Mouse (Mus musculus) lung, postnatal 0 days (tissue): Measurements from ENCODE around the gene Rprd1b. TPM values are rescaled to one million over a fixed set of nuclear protein-coding genes. Genes with fewer than 3 reads are reported as not detected.

Experiments used
- ATAC-seq: fragments of 200-750 bp; cut with Nextera tagmentation; 2 replicates; pipeline ENCODE4 v1.8.0; 2017; ENCODE audit warnings: moderate library complexity
- DNase-seq: peaks from one replicate; pipeline ENCODE4 v3.0.0-alpha.2; 2016; ENCODE audit warnings: low spot score
- H3K27ac ChIP-seq: fragments of 300-500 bp; sonication (generic); 2 replicates; pipeline ENCODE4 v1.5.1; 2014; ENCODE audit warnings: antibody characterized with exemption, mild to moderate bottlenecking, low read length, mixed read lengths
- H3K27me3 ChIP-seq: fragments of 300-500 bp; sonication (generic); replicated peaks from 2 replicates; pipeline ENCODE4 v1.6.1; 2014; ENCODE audit warnings: low read length, mixed read lengths; ENCODE audit not compliant: insufficient read depth
- H3K36me3 ChIP-seq: fragments of 300-500 bp; sonication (generic); 2 replicates; pipeline ENCODE4 v1.6.1; 2014; ENCODE audit warnings: low read length, mixed read lengths; ENCODE audit not compliant: insufficient read depth
- H3K4me1 ChIP-seq: fragments of 300-500 bp; sonication (generic); 2 replicates; pipeline ENCODE4 v1.6.1; 2014; ENCODE audit warnings: antibody characterized with exemption, low read depth, low read length, mixed read lengths; ENCODE audit not compliant: insufficient read depth
- H3K4me2 ChIP-seq: fragments of 300-500 bp; sonication (generic); replicated peaks from 2 replicates; pipeline ENCODE4 v1.6.1; 2014; ENCODE audit warnings: low read depth, mild to moderate bottlenecking, low read length, moderate library complexity, mixed read lengths
- H3K4me3 ChIP-seq: fragments of 300-500 bp; sonication (generic); 2 replicates; pipeline ENCODE4 v1.5.1; 2014; ENCODE audit warnings: low read depth, low read length
- H3K9ac ChIP-seq: fragments of 300-500 bp; sonication (generic); replicated peaks from 2 replicates; pipeline ENCODE4 v1.6.1; 2014; ENCODE audit warnings: low read depth, mild to moderate bottlenecking
- H3K9me3 ChIP-seq: fragments of 300-500 bp; sonication (generic); 2 replicates; pipeline ENCODE4 v1.6.1; 2016; ENCODE audit warnings: low read length, mixed read lengths
- CTCF ChIP-seq: IDR thresholded peaks from 2 replicates; pipeline ENCODE4 v1.5.1; 2016; ENCODE audit warnings: antibody characterized with exemption, mild to moderate bottlenecking
- EP300 ChIP-seq: IDR thresholded peaks from 2 replicates; pipeline ENCODE4 v1.6.1; 2016; ENCODE audit warnings: antibody characterized with exemption, mild to moderate bottlenecking, control low read depth
- WGBS: fragments of 180-500 bp; shearing (Covaris S2); extraction: QIAGEN DNeasy Blood & Tissue Kit; methylation state at CpG from one replicate; pipeline ENCODE4 v1.1.7; 2014; 5-methylcytosine and 5-hydroxymethylcytosine counted together
- polyA plus RNA-seq: library from polyadenylated mRNA; unstranded; fragments of >200 nt; fragmentation: Nextera tagmentation; extraction: Ambion mirVana; gene quantifications from 2 replicates; pipeline ENCODE4 v1.2.1, GENCODE M21; 2015

The Rprd1b gene
- polyA plus RNA-seq, 1 experiment from 2014 or later, result 23.8 TPM

GRCm38 (mm10) chr2:158152685-158153309, 124.5 kb downstream of the Rprd1b start:
- H3K4me3 ChIP-seq, result no peak overlapping the region
- H3K4me1 ChIP-seq, result peaks cover 4% of the 10 kb centered on the region; the same call in 1 of the 2 replicates
- H3K27ac ChIP-seq, result no peak overlapping the region
- 41% methylated on average over 6 of the region's 6 CpGs for WGBS
- H3K4me2 ChIP-seq, result no peak overlapping the region
- no peak overlapping the region for H3K9ac ChIP-seq
- no peaks in the 10 kb centered on the region for H3K27me3 ChIP-seq
- no peak for TF ChIP-seq EP300
- TF ChIP-seq CTCF, result no peak
- ATAC-seq (no peak), DNase-seq (no peak)
- no peaks in the 10 kb centered on the region for H3K36me3 ChIP-seq
- no peaks in the 10 kb centered on the region for H3K9me3 ChIP-seq

- Histone ChIP-seq H3K4me3 (peak overlapping the region; percentile 33), H3K27ac (peak overlapping the region; percentile 60; the same call in 1 of the 2 replicates), H3K9me3 (no peaks in the 10 kb centered on the region), H3K36me3 (no peaks in the 10 kb centered on the region), H3K9ac (no peak overlapping the region), H3K27me3 (no peaks in the 10 kb centered on the region), H3K4me2 (peak overlapping the region; percentile 65), H3K4me1 (peaks cover 4% of the 10 kb centered on the region; the same call in 1 of the 2 replicates)
- TF ChIP-seq EP300, result peak; percentile 60; the same call in 1 of the 2 replicates
- no peak for TF ChIP-seq CTCF
- DNase-seq, result peak; percentile 69
- ATAC-seq, result peak; percentile 71
- under 1% methylated on average over 22 of the region's 22 CpGs for WGBS
Measured at GRCm38 (mm10) chr2:158153728-158154343, 125.5 kb downstream of the Rprd1b start.

GRCm38 (mm10) chr2:158154641-158155040, 126.3 kb downstream of the Rprd1b start:
- no peaks in the 10 kb centered on the region for H3K27me3 ChIP-seq
- no peaks in the 10 kb centered on the region for H3K36me3 ChIP-seq
- no peak overlapping the region for H3K27ac ChIP-seq
- no peak overlapping the region for H3K4me3 ChIP-seq
- H3K4me1 ChIP-seq, result peaks cover 4% of the 10 kb centered on the region; the same call in 1 of the 2 replicates
- TF ChIP-seq CTCF, result no peak
- no peak for TF ChIP-seq EP300
- WGBS, result 57% methylated on average over 8 of the region's 8 CpGs
- no peak overlapping the region for H3K9ac ChIP-seq
- no peaks in the 10 kb centered on the region for H3K9me3 ChIP-seq
- no peak for DNase-seq
- no peak for ATAC-seq
- no peak overlapping the region for H3K4me2 ChIP-seq

GRCm38 (mm10) chr2:158155101-158155500, 126.8 kb downstream of the Rprd1b start:
- 89% methylated on average over 7 of the region's 7 CpGs for WGBS
- Histone ChIP-seq H3K9ac (no peak overlapping the region), H3K9me3 (no peaks in the 10 kb centered on the region), H3K36me3 (no peaks in the 10 kb centered on the region), H3K4me3 (no peak overlapping the region), H3K4me1 (peaks cover 6% of the 10 kb centered on the region; the same call in 1 of the 2 replicates), H3K27ac (no peak overlapping the region), H3K27me3 (no peaks in the 10 kb centered on the region), H3K4me2 (no peak overlapping the region)
- no peak for DNase-seq
- no peak for TF ChIP-seq EP300
- TF ChIP-seq CTCF, result no peak
- ATAC-seq, result no peak

GRCm38 (mm10) chr2:158155615-158156014, 127.3 kb downstream of the Rprd1b start:
- TF ChIP-seq EP300 (no peak), CTCF (no peak)
- WGBS, result 47% methylated on average over 2 of the region's 2 CpGs

GRCm38 (mm10) chr2:158156487-158156886, 128.2 kb downstream of the Rprd1b start:
- H3K4me1 ChIP-seq, result peaks cover 14% of the 10 kb centered on the region
- no peaks in the 10 kb centered on the region for H3K36me3 ChIP-seq
- no peaks in the 10 kb centered on the region for H3K9me3 ChIP-seq
- ATAC-seq (no peak), DNase-seq (no peak)
- no peak overlapping the region for H3K4me3 ChIP-seq
- no peaks in the 10 kb centered on the region for H3K27me3 ChIP-seq
- no peak overlapping the region for H3K9ac ChIP-seq
- H3K27ac ChIP-seq, result no peak overlapping the region
- WGBS, result 83% methylated on average over 9 of the region's 9 CpGs
- TF ChIP-seq EP300 (no peak), CTCF (no peak)
- H3K4me2 ChIP-seq, result no peak overlapping the region

More at GRCm38 (mm10) chr2:158155615-158156014, 127.3 kb downstream of the Rprd1b start:
- Histone ChIP-seq H3K36me3 (no peaks in the 10 kb centered on the region), H3K9me3 (no peaks in the 10 kb centered on the region), H3K4me2 (no peak overlapping the region), H3K27me3 (no peaks in the 10 kb centered on the region), H3K4me1 (peaks cover 11% of the 10 kb centered on the region), H3K4me3 (no peak overlapping the region), H3K9ac (no peak overlapping the region), H3K27ac (no peak overlapping the region)
- DNase-seq, result no peak
- ATAC-seq, result no peak
